Mouse (Mus musculus) myocyte (in vitro differentiated cells): ENCODE measurements around the gene Hist1h3d.

Experiments
- E2F4 ChIP-seq: IDR thresholded peaks from one replicate; pipeline ENCODE4 v1.6.1; 2011; ENCODE audit warnings: mild to moderate bottlenecking, control low read depth, moderate library complexity; ENCODE audit not compliant: insufficient read depth
- MAX ChIP-seq: IDR thresholded peaks from one replicate; pipeline ENCODE4 v1.6.1; 2011; ENCODE audit warnings: low read depth, mild to moderate bottlenecking, control low read depth
- MYOD1 ChIP-seq, 3 experiments: IDR thresholded peaks; one replicate each; pipeline ENCODE4 v1.6.1; 2011; ENCODE audit warnings: control low read depth in 2 of 3, low read depth in 2 of 3, mild to moderate bottlenecking in 2 of 3, moderate library complexity in 1 of 3; ENCODE audit not compliant: insufficient read length in 2 of 3, control insufficient read depth in 1 of 3
- MYOG ChIP-seq, 3 experiments: IDR thresholded peaks; one replicate each; pipeline ENCODE4 v1.6.1; 2011; ENCODE audit warnings: control low read depth in 2 of 3, low read depth in 2 of 3, mild to moderate bottlenecking in 2 of 3; ENCODE audit not compliant: insufficient read length in 2 of 3, control insufficient read depth in 1 of 3, insufficient read depth in 1 of 3
- POLR2A ChIP-seq: IDR thresholded peaks from one replicate; pipeline ENCODE4 v1.6.1; 2011; ENCODE audit warnings: low read depth, mild to moderate bottlenecking, control low read depth, moderate library complexity; ENCODE audit not compliant: insufficient read length
- POLR2AphosphoS2 ChIP-seq: IDR thresholded peaks from one replicate; pipeline ENCODE4 v1.6.1; 2011; ENCODE audit warnings: low read depth, control low read depth; ENCODE audit not compliant: insufficient read length
- SRF ChIP-seq: IDR thresholded peaks from one replicate; pipeline ENCODE4 v1.6.1; 2011; ENCODE audit warnings: low read depth; ENCODE audit not compliant: control insufficient read depth, insufficient read length
- TCF12 ChIP-seq: IDR thresholded peaks from one replicate; pipeline ENCODE4 v1.6.1; 2011; ENCODE audit warnings: mild to moderate bottlenecking, control low read depth; ENCODE audit not compliant: poor library complexity, insufficient read depth, severe bottlenecking
- USF1 ChIP-seq: IDR thresholded peaks from one replicate; pipeline ENCODE4 v1.6.1; 2011; ENCODE audit warnings: low read depth, mild to moderate bottlenecking, control low read depth, moderate library complexity

DNA sequence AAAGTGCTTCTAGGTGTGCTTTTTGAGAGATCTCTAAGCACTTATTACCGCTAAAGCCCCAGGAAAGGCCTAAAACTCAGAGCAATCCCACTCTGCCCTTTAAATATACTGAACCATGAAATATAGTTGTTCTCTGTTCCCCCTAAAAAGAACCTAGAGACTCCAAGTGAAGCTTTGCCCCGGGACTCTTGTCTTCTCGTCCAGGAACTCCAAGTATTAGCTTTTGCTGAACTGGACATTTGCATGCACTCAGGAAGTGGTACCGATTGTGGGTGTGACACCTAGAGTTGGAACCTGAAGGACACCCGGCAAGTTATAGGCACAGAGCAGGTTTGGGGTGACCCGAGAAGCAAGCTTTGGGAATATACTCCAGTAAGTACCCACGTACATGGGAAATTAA lies 15.6 kb downstream of the Hist1h3d start:
- no peak for TF ChIP-seq POLR2A
- no peak for TF ChIP-seq TCF12
- TF ChIP-seq E2F4, result no peak
- no peak for TF ChIP-seq USF1
- no peak for TF ChIP-seq POLR2AphosphoS2
- TF ChIP-seq SRF, result no peak
- TF ChIP-seq MYOG (IDR thresholded peaks at IDR 0.05; ENCODE audit: control insufficient read depth in 1 of 3, insufficient read depth in 1 of 3, insufficient read length in 2 of 3, low read depth in 2 of 3), result no peak
- TF ChIP-seq MYOD1 (IDR thresholded peaks at IDR 0.05; ENCODE audit: control insufficient read depth in 1 of 3, insufficient read length in 2 of 3, low read depth in 2 of 3), result no peak
- TF ChIP-seq MAX, result no peak
